Mouse (Mus musculus): ENCODE measurements around the gene Gon4l.
A peak's percentile ranks its signal among the peaks of the same experiment; 100 is the strongest.
"Not testable (repeated sequence)": the region's sequence is repeated elsewhere in the genome, so short reads cannot be mapped to it uniquely, and the experiment has no call there.

The Gon4l gene

DNA sequence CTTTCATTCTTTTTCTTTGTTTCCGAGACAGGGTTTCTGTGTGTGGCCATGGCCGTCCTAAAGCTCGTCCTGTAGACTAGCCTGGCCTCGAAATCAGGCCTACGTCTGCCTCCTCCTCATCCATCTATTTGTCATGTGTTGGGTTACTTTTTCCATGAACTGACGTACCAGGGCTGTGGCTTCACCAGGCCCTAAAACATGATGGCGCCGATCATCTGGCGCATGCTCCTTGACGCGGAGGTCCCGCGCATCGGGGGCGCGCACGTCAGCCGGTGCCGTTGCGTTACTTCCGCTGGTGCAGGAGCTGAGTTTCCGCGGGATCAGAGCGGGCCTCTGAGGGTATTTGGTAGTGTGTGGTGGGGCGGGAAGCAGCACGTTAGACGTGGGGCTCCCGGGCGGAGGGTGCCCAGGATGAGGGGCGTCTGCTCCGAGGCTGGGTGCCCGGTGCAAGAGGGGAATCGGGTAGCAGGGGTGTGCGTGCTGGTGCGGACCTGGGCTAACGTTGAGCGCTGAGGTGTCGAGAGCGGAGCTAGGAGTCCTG is at the start of gene Gon4l:
Gon4l (plus strand) TSS at position 281 of the 541 bp plus-strand sequence.
- DNase-seq (ENCODE audit: extremely low spot score, low spot score), result peak; percentile 59

- not testable (repeated sequence) for DNase-seq (ENCODE audit: extremely low spot score, low spot score)
Observed at GRCm38 (mm10) chr3:88786323-88786722, 48.7 kb upstream of the Gon4l start.

DNA sequence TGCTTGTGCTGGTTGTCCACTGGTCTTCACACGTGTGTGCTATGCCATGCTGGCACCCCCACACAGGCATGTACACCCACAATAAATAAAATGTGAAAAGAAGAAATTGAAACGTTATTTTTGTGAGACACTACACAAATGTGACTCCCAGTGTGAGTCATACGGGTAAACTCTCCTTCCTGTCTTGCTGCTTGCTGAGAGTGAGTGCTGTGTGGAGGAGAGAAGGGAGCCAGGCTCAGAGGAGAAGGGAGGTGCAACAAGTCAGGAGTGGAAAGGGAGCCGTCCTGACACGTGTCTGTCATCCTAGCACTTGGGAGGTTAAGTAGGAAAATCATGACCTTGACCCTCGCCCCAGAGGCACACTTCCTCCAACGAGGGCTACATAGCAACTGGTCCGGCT is 48.2 kb upstream of the Gon4l start:
- not testable (repeated sequence) for DNase-seq (ENCODE audit: extremely low spot score, low spot score)

GRCm38 (mm10) chr3:88788033-88788432 is 47.0 kb upstream of the Gon4l start:
- not testable (repeated sequence) for DNase-seq (ENCODE audit: extremely low spot score, low spot score)

- not testable (repeated sequence) for DNase-seq (ENCODE audit: extremely low spot score, low spot score)
Observed at GRCm38 (mm10) chr3:88797507-88797906, 37.5 kb upstream of the Gon4l start.

GRCm38 (mm10) chr3:88803910-88804540 is 31.0 kb upstream of the Gon4l start:
- no peak for DNase-seq (ENCODE audit: extremely low spot score, low spot score)

GRCm38 (mm10) chr3:88825710-88826109 is 9.3 kb upstream of the Gon4l start:
- DNase-seq (ENCODE audit: extremely low spot score, low spot score), result no peak

GRCm38 (mm10) chr3:88827231-88827630 is 7.8 kb upstream of the Gon4l start:
- no peak for DNase-seq (ENCODE audit: extremely low spot score, low spot score)

GRCm38 (mm10) chr3:88831177-88832121 is 3.6 kb upstream of the Gon4l start:
- peak; percentile 51 for DNase-seq (ENCODE audit: extremely low spot score, low spot score)

DNA sequence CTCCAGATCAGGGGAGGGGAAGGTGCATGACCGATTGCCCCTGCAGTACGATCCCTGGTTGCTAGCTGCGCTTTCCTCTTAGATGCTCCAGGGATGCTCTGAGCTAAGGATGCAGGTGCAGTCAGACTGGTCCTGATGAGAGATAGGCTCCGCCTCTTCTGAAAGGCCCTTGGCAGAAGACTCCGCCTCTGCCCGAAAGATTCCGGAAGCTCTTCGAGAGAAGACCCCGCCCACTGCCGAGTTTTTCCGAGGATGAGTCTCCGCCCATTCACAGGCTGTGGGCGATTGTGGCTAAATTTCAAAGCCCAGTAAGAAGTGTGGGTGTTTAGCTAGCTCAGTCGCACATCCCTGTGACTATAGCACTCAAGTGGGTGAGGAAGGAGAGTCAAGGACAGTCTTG is 2.6 kb upstream of the Gon4l start:
- peak; percentile 48 for DNase-seq (ENCODE audit: extremely low spot score, low spot score)

DNA sequence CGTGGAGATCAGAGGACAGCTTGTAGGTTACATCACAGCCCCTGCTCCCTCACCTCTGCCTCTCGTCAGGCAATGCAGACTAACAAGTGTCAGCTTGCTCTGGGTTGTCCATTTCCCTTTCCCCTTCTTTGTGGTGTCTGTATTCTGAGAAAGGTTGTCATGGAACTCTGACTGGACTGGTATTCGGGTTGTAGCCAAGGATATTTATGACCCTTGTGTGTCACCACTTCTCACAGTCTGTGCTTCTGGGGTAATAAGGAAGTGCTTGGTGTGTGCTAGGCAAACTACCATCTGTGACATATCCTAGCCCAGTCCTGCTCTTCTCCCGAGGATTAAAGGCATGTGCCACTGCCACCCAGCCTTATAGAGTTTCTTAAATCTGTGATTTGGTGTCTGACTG is 14.1 kb downstream of the Gon4l start:
- no peak for DNase-seq (ENCODE audit: extremely low spot score, low spot score)

DNA sequence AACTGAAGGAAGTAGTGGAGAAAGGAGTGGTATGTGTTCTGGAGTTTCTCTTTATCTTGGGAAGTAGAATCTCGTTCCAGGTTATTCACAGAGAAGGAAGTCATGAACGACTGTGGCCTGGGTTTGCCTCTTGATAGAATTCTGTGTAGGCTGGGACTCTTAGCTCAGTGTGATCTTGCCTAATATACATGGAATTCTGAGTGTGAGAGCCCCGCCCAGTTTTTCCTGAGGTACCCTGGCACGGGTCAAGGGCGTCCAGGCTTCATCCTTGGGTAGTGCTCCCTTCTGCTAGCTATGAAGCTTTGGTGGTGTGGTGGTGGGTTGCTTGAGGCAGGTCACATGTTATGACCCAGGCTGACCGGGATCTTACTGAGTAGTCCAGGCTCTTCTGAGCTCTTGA is 20.8 kb downstream of the Gon4l start:
- DNase-seq (ENCODE audit: extremely low spot score, low spot score), result no peak

DNA sequence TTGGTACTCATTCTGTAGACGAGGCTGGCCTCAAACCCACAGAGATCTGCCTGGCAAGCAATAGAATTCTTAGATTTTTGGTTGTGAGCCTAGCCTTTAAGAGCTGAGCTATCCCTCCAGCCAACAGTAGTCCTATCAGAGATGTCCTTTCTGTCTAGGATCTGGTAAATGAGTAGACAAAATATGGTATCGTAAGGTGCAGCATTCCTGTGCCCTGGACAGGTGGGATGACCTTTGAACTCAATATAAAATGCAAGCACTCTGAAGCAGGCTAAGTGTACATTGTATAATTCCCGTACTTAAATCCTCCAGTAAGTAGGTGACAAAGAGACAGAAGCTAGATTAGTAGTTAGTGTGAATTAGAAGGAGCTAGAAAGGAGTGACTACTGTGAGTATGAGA is 27.1 kb downstream of the Gon4l start:
- no peak for DNase-seq (ENCODE audit: extremely low spot score, low spot score)

DNA sequence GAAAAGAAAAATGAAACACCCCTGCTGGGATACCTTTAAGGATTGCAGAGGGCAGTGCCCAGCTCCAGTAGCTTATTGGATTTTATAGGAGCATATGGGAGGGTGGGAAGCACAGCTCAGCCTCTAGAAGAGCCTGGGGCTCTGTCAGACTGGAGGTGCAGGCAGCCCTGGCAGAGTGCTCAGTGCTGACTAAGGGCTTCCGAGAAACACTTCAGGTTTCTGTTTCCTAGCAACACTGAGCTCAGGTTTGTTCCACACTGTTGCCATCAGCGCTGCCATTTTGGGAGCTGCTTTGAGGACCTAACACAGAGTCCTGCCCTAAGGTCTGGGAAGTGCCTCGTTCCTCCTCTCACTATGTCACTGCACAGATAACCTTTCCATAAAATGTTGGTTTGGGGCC is 31.7 kb downstream of the Gon4l start:
- not testable (repeated sequence) for DNase-seq (ENCODE audit: extremely low spot score, low spot score)

DNA sequence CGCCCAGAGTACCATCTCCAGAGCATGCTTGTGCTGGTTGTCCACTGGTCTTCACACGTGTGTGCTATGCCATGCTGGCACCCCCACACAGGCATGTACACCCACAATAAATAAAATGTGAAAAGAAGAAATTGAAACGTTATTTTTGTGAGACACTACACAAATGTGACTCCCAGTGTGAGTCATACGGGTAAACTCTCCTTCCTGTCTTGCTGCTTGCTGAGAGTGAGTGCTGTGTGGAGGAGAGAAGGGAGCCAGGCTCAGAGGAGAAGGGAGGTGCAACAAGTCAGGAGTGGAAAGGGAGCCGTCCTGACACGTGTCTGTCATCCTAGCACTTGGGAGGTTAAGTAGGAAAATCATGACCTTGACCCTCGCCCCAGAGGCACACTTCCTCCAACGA is 32.1 kb downstream of the Gon4l start:
- DNase-seq (ENCODE audit: extremely low spot score, low spot score), result not testable (repeated sequence)

DNA sequence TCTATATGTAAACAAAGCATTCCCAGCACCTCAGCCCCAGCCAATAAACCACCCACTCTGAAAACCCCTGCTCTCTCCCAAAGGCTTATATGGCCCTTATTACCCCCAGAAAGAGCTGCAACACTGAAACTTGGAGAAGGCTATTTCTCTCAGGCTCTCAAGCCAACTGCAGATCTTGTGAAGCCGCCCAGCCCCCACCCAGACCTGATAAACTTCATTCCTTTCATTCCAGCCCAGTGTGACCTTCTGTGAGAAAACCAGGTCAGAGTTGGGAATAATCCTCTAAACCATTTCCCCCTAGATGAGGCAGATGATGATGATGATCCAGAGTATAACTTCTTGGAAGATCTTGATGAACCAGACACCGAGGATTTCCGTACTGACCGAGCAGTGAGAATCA is 33.4 kb downstream of the Gon4l start:
- not testable (repeated sequence) for DNase-seq (ENCODE audit: extremely low spot score, low spot score)

DNA sequence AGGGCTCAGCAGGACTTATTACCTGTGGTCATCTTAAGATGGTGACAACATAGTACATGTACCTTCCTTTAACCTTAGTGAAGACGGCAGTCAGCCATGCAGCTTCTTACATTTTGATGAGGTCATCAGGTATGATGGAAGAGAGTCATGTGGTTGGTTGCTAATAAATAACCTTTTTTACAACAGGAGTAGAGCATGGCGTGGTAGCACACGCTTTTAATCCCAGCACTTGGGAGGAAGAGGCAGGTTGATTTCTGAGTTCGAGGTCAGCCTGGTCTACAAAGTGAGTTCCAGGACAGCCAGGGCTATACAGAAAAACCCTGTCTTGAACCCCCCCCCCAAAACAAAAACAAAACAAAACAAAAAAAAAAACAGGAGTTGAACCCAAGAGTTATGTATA is 47.5 kb downstream of the Gon4l start:
- not testable (repeated sequence) for DNase-seq (ENCODE audit: extremely low spot score, low spot score)

GRCm38 (mm10) chr3:88893011-88893410 is 58.0 kb downstream of the Gon4l start:
- not testable (repeated sequence) for DNase-seq (ENCODE audit: extremely low spot score, low spot score)

DNA sequence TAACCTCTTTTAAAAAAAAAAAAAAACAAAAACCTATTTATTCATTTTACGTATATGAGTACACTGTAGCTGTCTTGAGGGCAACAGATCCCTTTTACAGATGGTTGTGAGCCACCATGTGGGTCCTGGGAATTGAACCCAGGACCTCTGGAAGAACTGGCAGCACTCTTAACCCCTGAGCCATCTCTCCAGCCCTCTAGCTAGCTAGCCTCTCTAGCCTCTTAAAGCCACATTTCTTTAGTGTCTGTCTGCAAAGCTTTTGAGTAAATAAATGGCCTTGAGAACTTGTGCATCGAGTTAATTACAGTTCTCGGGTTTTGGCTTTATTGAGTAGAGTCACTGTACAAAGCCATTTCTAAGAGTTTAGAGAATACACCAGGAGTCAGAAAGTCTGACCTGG is 69.8 kb downstream of the Gon4l start:
- DNase-seq (ENCODE audit: extremely low spot score, low spot score), result no peak

- no peak for DNase-seq (ENCODE audit: extremely low spot score, low spot score)
Observed at GRCm38 (mm10) chr3:88905209-88905608, 70.2 kb downstream of the Gon4l start.

DNA sequence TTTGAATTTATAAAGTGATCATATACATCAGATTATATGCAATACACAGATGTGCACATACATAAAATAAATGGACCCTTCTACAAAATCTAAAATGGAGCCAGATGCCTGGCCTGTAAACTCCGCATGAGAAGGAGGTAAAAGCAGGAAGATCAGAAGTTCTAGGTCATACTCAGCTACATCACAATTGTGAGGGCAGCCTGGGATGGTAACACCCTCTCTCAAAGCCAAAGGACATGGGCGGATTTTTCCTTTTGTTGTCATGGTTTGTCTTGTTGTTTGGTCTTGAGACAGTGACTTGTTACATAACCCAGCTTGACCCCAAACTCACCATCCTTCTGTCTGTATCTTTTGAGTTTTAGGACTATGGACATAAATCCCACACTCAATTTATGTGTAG is 70.7 kb downstream of the Gon4l start:
- DNase-seq (ENCODE audit: extremely low spot score, low spot score), result no peak

Data from neural tube, embryonic 10.5 days (tissue).